Mouse (Mus musculus) heart, embryonic 12.5 days (tissue): ENCODE data around the gene Sar1b. TPM values are rescaled to one million over a fixed set of nuclear protein-coding genes. Genes with fewer than 3 reads are reported as not detected.
"Not testable (repeated sequence)": the region's sequence is repeated elsewhere in the genome, so short reads cannot be mapped to it uniquely, and the experiment has no call there.

Experiments used
- ATAC-seq: fragments of 200-750 bp; cut with Nextera tagmentation; 2 replicates; pipeline ENCODE4 v1.8.0; 2017; ENCODE audit warnings: moderate TSS enrichment, moderate library complexity; ENCODE audit not compliant: insufficient number of reproducible peaks, low FRiP score
- H3K27ac ChIP-seq: fragments of 300-500 bp; sonication (generic); 2 replicates; pipeline ENCODE4 v1.5.1; 2016; ENCODE audit warnings: mild to moderate bottlenecking, moderate library complexity; ENCODE audit not compliant: poor library complexity, severe bottlenecking
- H3K27me3 ChIP-seq: fragments of 300-500 bp; sonication (generic); replicated peaks from 2 replicates; pipeline ENCODE4 v1.6.1; 2016; ENCODE audit warnings: mild to moderate bottlenecking, moderate library complexity
- H3K36me3 ChIP-seq: fragments of 300-500 bp; sonication (generic); 2 replicates; pipeline ENCODE4 v1.6.1; 2016; ENCODE audit warnings: mild to moderate bottlenecking, moderate library complexity
- H3K4me1 ChIP-seq: fragments of 300-500 bp; sonication (generic); replicated peaks from 2 replicates; pipeline ENCODE4 v1.6.1; 2016; ENCODE audit warnings: mild to moderate bottlenecking
- H3K4me2 ChIP-seq: fragments of 300-500 bp; sonication (generic); 2 replicates; pipeline ENCODE4 v1.6.1; 2016; ENCODE audit warnings: mild to moderate bottlenecking, moderate library complexity
- H3K4me3 ChIP-seq: fragments of 300-500 bp; sonication (generic); 2 replicates; pipeline ENCODE4 v1.5.1; 2016; ENCODE audit warnings: mild to moderate bottlenecking
- H3K9ac ChIP-seq: fragments of 300-500 bp; sonication (generic); 2 replicates; pipeline ENCODE4 v1.6.1; 2016; ENCODE audit warnings: mild to moderate bottlenecking, moderate library complexity
- H3K9me3 ChIP-seq: fragments of 300-500 bp; sonication (generic); replicated peaks from 2 replicates; pipeline ENCODE4 v1.6.1; 2016; ENCODE audit warnings: mild to moderate bottlenecking, moderate library complexity
- WGBS: fragments of 180-500 bp; shearing (Covaris S2); methylation state at CpG from one replicate; pipeline ENCODE4 v1.1.7; 2016; 5-methylcytosine and 5-hydroxymethylcytosine counted together
- polyA plus RNA-seq: library from polyadenylated mRNA; unstranded; fragments of >200 nt; fragmentation: Nextera tagmentation; extraction: Ambion mirVana; gene quantifications from 2 replicates; pipeline ENCODE4 v1.2.1, GENCODE M21; 2016

Sar1b gene
- 123 and 127 TPM in 2 replicates for polyA plus RNA-seq

DNA sequence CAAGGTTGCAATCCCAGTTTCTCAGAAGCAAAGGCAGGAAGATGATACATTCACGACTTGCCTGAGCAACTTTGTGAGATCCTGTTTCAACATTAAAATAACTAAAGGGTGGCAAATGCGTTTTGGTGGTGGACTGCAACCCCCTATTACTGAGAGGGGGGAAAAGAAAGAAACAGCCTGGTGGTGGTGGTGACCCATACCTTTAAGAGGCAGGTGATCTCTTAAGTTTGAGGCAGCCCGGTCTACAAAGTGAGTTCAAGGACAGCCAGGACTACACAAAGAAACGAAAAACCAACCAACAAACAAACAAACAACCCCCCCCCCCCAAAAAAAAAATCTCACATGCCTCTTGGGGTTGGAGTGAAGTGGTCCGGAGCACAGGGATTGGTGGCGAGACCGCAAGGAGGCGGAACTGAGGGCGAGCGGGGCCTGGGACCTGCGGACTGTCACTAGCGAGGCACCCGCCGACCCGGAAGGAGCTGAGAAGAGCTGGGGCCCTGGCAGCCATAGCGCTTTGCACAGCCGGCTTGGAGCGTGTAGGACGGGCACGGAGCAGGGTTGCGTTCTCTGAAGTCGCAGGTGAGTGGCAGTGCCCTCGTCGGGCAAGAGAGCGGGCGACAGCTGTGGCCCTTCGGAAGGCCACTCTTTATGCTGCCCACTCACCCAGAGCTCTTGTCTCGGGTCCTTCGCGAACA lies at the start of gene Sar1b, which contains the start of gene Sec24a:
Sar1b (plus strand) TSS at position 475 of the 695 bp plus-strand sequence.
Sec24a (minus strand) TSS at position 422 of the 695 bp plus-strand sequence.
- ATAC-seq, result peak; percentile 91
- Histone ChIP-seq H3K9me3 (no peaks in the 10 kb centered on the region), H3K4me3 (peak within 1 kb of the TSS; percentile 99), H3K9ac (peak within 1 kb of the TSS; percentile 97), H3K27ac (no peak within 1 kb of the TSS), H3K27me3 (0 out of 2 replicates have a peak, but pooled peaks cover 4% of the 10 kb centered on the region), H3K4me2 (peak within 1 kb of the TSS; percentile 99), H3K36me3 (no peaks in the 10 kb centered on the region), H3K4me1 (peaks cover 10% of the 10 kb centered on the region)
- 2% methylated on average over 30 of the region's 30 CpGs for WGBS

DNA sequence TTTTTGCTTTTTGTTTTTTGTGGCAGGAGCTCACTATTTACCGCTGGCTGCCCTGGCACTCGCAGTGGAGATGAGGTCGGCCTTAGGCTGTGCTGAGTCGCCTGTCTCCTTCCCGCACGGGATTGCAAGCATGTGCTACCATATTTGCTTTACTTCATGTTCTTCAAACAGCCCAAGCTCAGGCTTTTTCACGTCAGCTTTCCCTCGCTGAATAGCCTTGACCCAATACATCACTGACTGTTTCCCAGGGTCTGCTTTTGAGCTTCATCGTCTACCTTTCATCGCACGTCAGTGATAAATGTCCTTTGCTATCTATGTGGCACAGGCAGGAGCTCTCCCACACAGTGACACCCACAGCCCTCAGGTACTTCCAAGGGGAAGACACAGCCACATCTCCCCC lies 42.4 kb upstream of the Sar1b start:
- peaks cover 82% of the 10 kb centered on the region for H3K36me3 ChIP-seq
- no peak for ATAC-seq
- no peak overlapping the region for H3K27ac ChIP-seq
- H3K27me3 ChIP-seq, result no peaks in the 10 kb centered on the region
- no peak overlapping the region for H3K4me2 ChIP-seq
- no peaks in the 10 kb centered on the region for H3K4me1 ChIP-seq
- WGBS, result 88% methylated on average over 11 of the region's 11 CpGs
- no peak overlapping the region for H3K9ac ChIP-seq
- H3K4me3 ChIP-seq, result no peak overlapping the region
- H3K9me3 ChIP-seq, result no peaks in the 10 kb centered on the region

GRCm38 (mm10) chr11:51732883-51733282 lies 30.6 kb upstream of the Sar1b start:
- H3K27ac ChIP-seq, result no peak overlapping the region
- H3K4me3 ChIP-seq, result no peak overlapping the region
- no peak for ATAC-seq
- H3K36me3 ChIP-seq, result peaks cover 64% of the 10 kb centered on the region
- no peak overlapping the region for H3K9ac ChIP-seq
- H3K27me3 ChIP-seq, result no peaks in the 10 kb centered on the region
- H3K4me2 ChIP-seq, result no peak overlapping the region
- H3K4me1 ChIP-seq, result no peaks in the 10 kb centered on the region
- WGBS, result 76% methylated on average over 1 of the region's 1 CpGs
- H3K9me3 ChIP-seq, result no peaks in the 10 kb centered on the region

- H3K4me3 ChIP-seq, H3K9me3 ChIP-seq, H3K9ac ChIP-seq, H3K4me2 ChIP-seq, H3K27ac ChIP-seq, H3K4me1 ChIP-seq, H3K27me3 ChIP-seq, ATAC-seq: not testable (repeated sequence)
- H3K36me3 ChIP-seq, result peaks cover 61% of the 10 kb centered on the region
- 94% methylated on average over 13 of the region's 13 CpGs for WGBS
Observed at GRCm38 (mm10) chr11:51734218-51734617, 29.3 kb upstream of the Sar1b start.

GRCm38 (mm10) chr11:51738651-51739403 lies 24.7 kb upstream of the Sar1b start:
- 76% methylated on average over 3 of the region's 3 CpGs for WGBS
- peaks cover 59% of the 10 kb centered on the region for H3K36me3 ChIP-seq
- no peaks in the 10 kb centered on the region for H3K27me3 ChIP-seq

GRCm38 (mm10) chr11:51740701-51741100 lies 22.8 kb upstream of the Sar1b start:
- H3K9me3 ChIP-seq, result no peaks in the 10 kb centered on the region
- H3K27me3 ChIP-seq, result no peaks in the 10 kb centered on the region
- peaks cover 49% of the 10 kb centered on the region for H3K36me3 ChIP-seq
- H3K4me2 ChIP-seq, result no peak overlapping the region
- H3K9ac ChIP-seq, result no peak overlapping the region
- H3K27ac ChIP-seq, result no peak overlapping the region
- ATAC-seq, result no peak
- H3K4me1 ChIP-seq, result no peaks in the 10 kb centered on the region
- no peak overlapping the region for H3K4me3 ChIP-seq
- WGBS, result 97% methylated on average over 3 of the region's 3 CpGs

More at GRCm38 (mm10) chr11:51738651-51739403, 24.7 kb upstream of the Sar1b start:
- H3K9me3 ChIP-seq, result no peaks in the 10 kb centered on the region
- H3K27ac ChIP-seq, result no peak overlapping the region
- H3K4me2 ChIP-seq, result no peak overlapping the region
- no peak overlapping the region for H3K9ac ChIP-seq
- ATAC-seq, result no peak
- no peak overlapping the region for H3K4me3 ChIP-seq
- H3K4me1 ChIP-seq, result no peaks in the 10 kb centered on the region

DNA sequence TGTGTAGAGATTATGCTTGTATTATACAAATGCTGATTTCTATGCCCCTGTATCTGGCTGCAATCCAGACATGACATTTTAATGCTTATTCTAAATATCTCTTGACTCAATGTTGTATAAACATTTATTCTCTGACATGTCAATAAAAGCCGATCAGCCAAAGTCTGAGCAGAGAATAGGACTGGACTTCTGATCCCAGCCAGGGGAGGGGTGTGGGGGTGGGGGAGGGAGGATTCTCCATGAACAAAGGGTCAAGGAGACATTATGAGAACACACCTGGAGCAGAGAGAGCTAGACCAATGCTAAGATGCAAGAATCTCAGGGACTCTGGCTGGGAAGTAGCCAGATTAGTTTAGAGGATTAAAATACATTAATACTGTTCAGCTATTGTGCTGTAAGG lies 17.4 kb upstream of the Sar1b start:
- Histone ChIP-seq H3K27me3 (no peaks in the 10 kb centered on the region), H3K36me3 (peaks cover 48% of the 10 kb centered on the region), H3K4me1 (no peaks in the 10 kb centered on the region), H3K9me3 (no peaks in the 10 kb centered on the region), H3K9ac (no peak overlapping the region), H3K4me2 (no peak overlapping the region), H3K27ac (no peak overlapping the region), H3K4me3 (no peak overlapping the region)
- ATAC-seq, result no peak
- WGBS, result 91% methylated on average over 1 of the region's 1 CpGs

DNA sequence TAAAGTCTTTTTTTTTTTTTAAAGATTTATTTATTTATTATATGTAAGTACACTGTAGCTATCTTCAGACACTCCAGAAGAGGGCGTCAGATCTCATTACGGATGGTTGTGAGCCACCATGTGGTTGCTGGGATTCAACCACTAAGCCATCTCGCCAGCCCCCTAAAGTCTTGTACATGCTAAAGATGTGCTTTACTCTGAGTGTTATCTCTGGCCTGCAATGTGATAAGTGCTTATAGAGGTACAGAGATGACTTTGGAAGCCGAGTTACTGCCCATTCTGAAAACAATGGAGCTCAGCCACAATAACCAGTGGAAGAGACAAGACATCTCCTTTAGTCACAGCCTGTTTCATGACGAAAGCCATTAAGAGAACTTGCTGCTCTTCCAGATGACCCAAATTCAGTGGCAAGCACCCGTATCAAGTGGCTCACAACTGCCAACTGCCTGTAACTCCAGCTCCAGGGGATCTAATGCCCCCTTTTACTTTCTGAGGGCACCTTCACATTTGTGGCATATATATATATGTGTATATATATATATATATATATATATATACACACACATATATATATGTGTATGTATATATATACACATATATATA lies 11.8 kb upstream of the Sar1b start:
- H3K4me2 ChIP-seq, ATAC-seq, H3K9ac ChIP-seq, H3K4me1 ChIP-seq, H3K4me3 ChIP-seq, H3K27ac ChIP-seq, H3K27me3 ChIP-seq, H3K9me3 ChIP-seq: not testable (repeated sequence)
- 64% methylated on average over 6 of the region's 6 CpGs for WGBS
- peaks cover 21% of the 10 kb centered on the region for H3K36me3 ChIP-seq

DNA sequence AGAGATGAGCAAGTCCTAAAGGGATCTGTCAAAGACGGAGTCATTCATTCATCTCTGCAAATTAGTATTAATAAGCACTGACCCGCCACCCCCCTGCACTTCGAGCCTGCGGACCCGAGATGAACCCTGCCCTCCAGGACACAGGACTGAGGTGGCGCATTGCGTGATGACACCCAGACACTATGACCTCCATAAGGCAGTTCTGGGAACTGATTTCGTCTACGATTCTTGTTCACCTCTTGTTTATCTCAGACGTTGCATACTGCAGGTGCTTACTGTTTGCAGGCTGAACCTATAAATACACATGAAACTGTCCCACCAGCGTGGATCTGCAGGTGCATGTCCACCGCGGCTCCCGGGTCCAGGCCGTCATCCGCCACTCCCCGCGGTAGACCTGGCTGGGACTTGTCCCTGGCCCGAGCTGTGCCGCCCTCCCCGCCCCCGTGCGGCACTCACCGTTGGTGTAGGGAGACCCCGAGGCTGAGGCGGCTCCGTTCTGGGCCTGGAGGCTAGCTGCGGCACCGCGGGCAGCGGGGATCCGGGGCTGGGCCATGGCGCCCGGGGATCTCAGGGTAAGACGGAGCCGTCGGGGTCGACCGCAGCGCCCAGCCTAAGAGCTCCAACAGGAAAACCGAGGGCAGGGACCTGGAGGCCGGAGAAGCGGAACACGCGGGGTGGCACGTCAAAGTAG lies 7.7 kb upstream of the Sar1b start:
- Histone ChIP-seq H3K4me1 (peaks cover 6% of the 10 kb centered on the region), H3K4me2 (peak overlapping the region; percentile 80), H3K27me3 (0 out of 2 replicates have a peak, but pooled peaks cover 3% of the 10 kb centered on the region), H3K27ac (peak overlapping the region; percentile 79), H3K9ac (peak overlapping the region; percentile 93), H3K36me3 (peaks cover 3% of the 10 kb centered on the region), H3K9me3 (no peaks in the 10 kb centered on the region), H3K4me3 (peak overlapping the region; percentile 92)
- ATAC-seq, result peak; percentile 77
- WGBS, result under 1% methylated on average over 46 of the region's 46 CpGs

- Histone ChIP-seq H3K4me1 (peaks cover 6% of the 10 kb centered on the region), H3K9me3 (no peaks in the 10 kb centered on the region), H3K27ac (peak overlapping the region; percentile 79), H3K4me2 (peak overlapping the region; percentile 80), H3K36me3 (peaks cover 3% of the 10 kb centered on the region), H3K4me3 (peak overlapping the region; percentile 92), H3K9ac (peak overlapping the region; percentile 93), H3K27me3 (0 out of 2 replicates have a peak, but pooled peaks cover 4% of the 10 kb centered on the region)
- ATAC-seq, result peak; percentile 98
- WGBS, result 0% methylated on average over 41 of the region's 41 CpGs
Observed at GRCm38 (mm10) chr11:51756352-51756771, 7.1 kb upstream of the Sar1b start.
